Mouse (Mus musculus) cerebellum, postnatal 4 days (tissue): Measurements from ENCODE around the gene Tmem102.

Source experiments
- DNase-seq, 2 experiments: peaks; one replicate each; pipeline ENCODE4 v3.0.0; 2022; ENCODE audit warnings: low spot score in 2 of 2, mixed read lengths in 1 of 2

Tmem102 gene

GRCm38 (mm10) chr11:69804972-69805909 is at the start of gene Tmem102:
Gene Tmem102 (minus strand): TSS chr11:69805624.
- no peak for DNase-seq

- no peak for DNase-seq
Measured at GRCm38 (mm10) chr11:69854680-69855079, 49.3 kb upstream of the Tmem102 start.

- DNase-seq: no peak
Measured at GRCm38 (mm10) chr11:69853994-69854393, 48.6 kb upstream of the Tmem102 start.

GRCm38 (mm10) chr11:69850754-69851153 is 45.3 kb upstream of the Tmem102 start:
- DNase-seq: no peak

GRCm38 (mm10) chr11:69849884-69850283 is 44.5 kb upstream of the Tmem102 start:
- DNase-seq: no peak

GRCm38 (mm10) chr11:69849128-69849527 is 43.7 kb upstream of the Tmem102 start:
- no peak for DNase-seq

- no peak for DNase-seq
Measured at GRCm38 (mm10) chr11:69848021-69848420, 42.6 kb upstream of the Tmem102 start.

- DNase-seq: no peak
Measured at GRCm38 (mm10) chr11:69846738-69847688, 41.6 kb upstream of the Tmem102 start.

- DNase-seq: peak; percentile 86 to 94
Measured at GRCm38 (mm10) chr11:69846198-69846680, 40.8 kb upstream of the Tmem102 start, which contains the start of gene Plscr3. Gene Plscr3 (plus strand): TSS chr11:69846376.

GRCm38 (mm10) chr11:69838714-69839104 is 33.3 kb upstream of the Tmem102 start:
- no peak for DNase-seq

GRCm38 (mm10) chr11:69837952-69838713 is 32.7 kb upstream of the Tmem102 start, which contains the start of gene Tmem256:
Gene Tmem256 (plus strand): TSS chr11:69838514.
- peak; percentile 85 to 94 for DNase-seq

GRCm38 (mm10) chr11:69837604-69837951 is 32.2 kb upstream of the Tmem102 start, which contains the start of gene Nlgn2:
Gene Nlgn2 (minus strand): TSS chr11:69837784.
- DNase-seq: peak in 1 of 2 experiments; percentile 92

- peak in 1 of 2 experiments; percentile 42 for DNase-seq
Measured at GRCm38 (mm10) chr11:69836703-69837576, 31.5 kb upstream of the Tmem102 start.

- no peak for DNase-seq
Measured at GRCm38 (mm10) chr11:69835966-69836335, 30.5 kb upstream of the Tmem102 start.

GRCm38 (mm10) chr11:69835326-69835965 is 30.0 kb upstream of the Tmem102 start:
- no peak for DNase-seq

GRCm38 (mm10) chr11:69834001-69834549 is 28.7 kb upstream of the Tmem102 start:
- DNase-seq: no peak

- DNase-seq: no peak
Measured at GRCm38 (mm10) chr11:69833554-69833953, 28.1 kb upstream of the Tmem102 start.

- no peak for DNase-seq
Measured at GRCm38 (mm10) chr11:69828832-69829231, 23.4 kb upstream of the Tmem102 start.

GRCm38 (mm10) chr11:69823456-69823855 is 18.0 kb upstream of the Tmem102 start:
- DNase-seq: no peak
